ENCODE assay signal across 13 mouse cellular contexts in the genomic region with DNA sequence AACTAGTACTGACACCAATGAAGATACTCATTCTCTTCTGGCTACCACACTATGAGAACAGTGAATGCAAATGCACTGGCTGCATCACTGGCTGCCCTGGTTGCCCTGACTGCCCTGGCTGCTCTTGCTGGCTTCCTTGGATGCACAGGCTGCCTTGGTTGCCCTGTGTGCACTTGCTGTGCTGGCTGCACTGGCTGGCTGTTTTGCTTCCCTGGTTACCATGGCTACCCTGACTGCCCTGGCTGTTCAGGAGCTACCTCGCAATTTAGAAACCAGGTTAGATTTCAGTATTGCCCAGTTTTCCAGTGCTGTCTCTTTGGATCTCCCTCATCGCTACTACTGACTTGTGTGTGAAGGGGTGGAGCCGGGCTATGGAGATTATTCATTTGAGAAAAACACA.
DNase-seq lines count a peak whose midpoint lies in the region; ATAC-seq and TF ChIP-seq lines count a peak whose summit lies in the region.
"Had no signal": no experiment of that assay in that cellular context is flagged by ENCODE, and none has a peak within 500 bp of the region (broad histone marks: within the 10 kb centered on the region; RNA-seq: fewer than 3 reads in every experiment).

No protein-coding gene starts in this region.

- H3K9ac ChIP-seq in forebrain, postnatal 0 days: no peak overlapping the region
- H3K9ac ChIP-seq in forebrain, embryonic 13.5 days: no peak overlapping the region
- H3K9ac ChIP-seq in hindbrain, postnatal 0 days (replicated peaks; ENCODE audit: low read length): no peak overlapping the region

- TF ChIP-seq CTCF in forebrain, postnatal 0 days (IDR thresholded peaks at IDR 0.05; ENCODE audit: low read depth): no peak
- TF ChIP-seq CTCF in hindbrain, postnatal 0 days (IDR thresholded peaks at IDR 0.05; ENCODE audit: low read depth): no peak

- H3K4me3 ChIP-seq in forebrain, postnatal 0 days (ENCODE audit: low read depth, low read length): no peak overlapping the region
- H3K4me3 ChIP-seq in forebrain, embryonic 13.5 days: no peak overlapping the region
- no peak overlapping the region for H3K4me3 ChIP-seq in hindbrain, postnatal 0 days (ENCODE audit: low read length)
- H3K4me3 ChIP-seq: heart, adult 2 months had no signal

- H3K27ac ChIP-seq in forebrain, postnatal 0 days (ENCODE audit: low read depth, low read length): no peak overlapping the region
- no peak overlapping the region for H3K27ac ChIP-seq in forebrain, embryonic 13.5 days
- H3K27ac ChIP-seq in hindbrain, postnatal 0 days: no peak overlapping the region
- H3K27ac ChIP-seq: heart, adult 2 months had no signal

- H3K27me3 ChIP-seq in forebrain, postnatal 0 days (ENCODE audit: insufficient read depth, low read length): no peaks in the 10 kb centered on the region
- no peaks in the 10 kb centered on the region for H3K27me3 ChIP-seq in forebrain, embryonic 13.5 days
- no peaks in the 10 kb centered on the region for H3K27me3 ChIP-seq in hindbrain, postnatal 0 days (ENCODE audit: insufficient read depth, low read length)

- no peaks in the 10 kb centered on the region for H3K36me3 ChIP-seq in forebrain, postnatal 0 days (ENCODE audit: insufficient read depth)
- H3K36me3 ChIP-seq in forebrain, embryonic 13.5 days (ENCODE audit: poor library complexity, severe bottlenecking): no peaks in the 10 kb centered on the region
- H3K36me3 ChIP-seq in hindbrain, postnatal 0 days (ENCODE audit: insufficient read depth, low read length): no peaks in the 10 kb centered on the region

- DNase-seq in forebrain, postnatal 0 days: no peak
- peak; percentile 33 for DNase-seq in retina, postnatal 1 day
- DNase-seq in retina, embryonic 14.5 days (ENCODE audit: low spot score): no peak
- peak; percentile 36 for DNase-seq in hindbrain, postnatal 0 days (ENCODE audit: low spot score)
- DNase-seq in frontal cortex, postnatal 25 days (ENCODE audit: low spot score in 2 of 2): no peak
- no peak for DNase-seq in heart, adult 11 months
- DNase-seq: cerebellum, adult 2 months; heart, adult 2 months; kidney, postnatal 14 days; lung, adult 2 months; lung, postnatal 4 days; right cerebral cortex, postnatal 25 days had no signal

- no peaks in the 10 kb centered on the region for H3K4me1 ChIP-seq in forebrain, postnatal 0 days (ENCODE audit: insufficient read depth)
- peaks cover 3% of the 10 kb centered on the region; the same call in 1 of the 2 replicates for H3K4me1 ChIP-seq in forebrain, embryonic 13.5 days
- no peaks in the 10 kb centered on the region for H3K4me1 ChIP-seq in hindbrain, postnatal 0 days (ENCODE audit: insufficient read depth, low read length)

- no peak overlapping the region for H3K4me2 ChIP-seq in forebrain, postnatal 0 days (ENCODE audit: low read depth)
- no peak overlapping the region for H3K4me2 ChIP-seq in forebrain, embryonic 13.5 days
- no peak overlapping the region for H3K4me2 ChIP-seq in hindbrain, postnatal 0 days (ENCODE audit: low read depth, low read length)

- 64% methylated on average over 3 of the region's 3 CpGs for WGBS in forebrain, postnatal 0 days
- 65% methylated on average over 3 of the region's 3 CpGs for WGBS in forebrain, embryonic 13.5 days
- 62% methylated on average over 3 of the region's 3 CpGs for WGBS in hindbrain, postnatal 0 days

- ATAC-seq in forebrain, postnatal 0 days: peak; percentile 45; the same call in 1 of the 2 replicates
- ATAC-seq in forebrain, embryonic 13.5 days: no peak
- ATAC-seq in hindbrain, postnatal 0 days: 0 out of 2 replicates have a peak, but pooled peaks have one; percentile 29

- no peaks in the 10 kb centered on the region for H3K9me3 ChIP-seq in forebrain, postnatal 0 days (ENCODE audit: low read length)
- H3K9me3 ChIP-seq in forebrain, embryonic 13.5 days (replicated peaks): no peaks in the 10 kb centered on the region
- no peaks in the 10 kb centered on the region for H3K9me3 ChIP-seq in hindbrain, postnatal 0 days (ENCODE audit: low read length)

Comparison
In these comparisons a context has a peak if more than half of its experiments do, and no peak if none do; other contexts are left out.
1. DNase-seq: peak in retina, postnatal 1 day (single experiment) and hindbrain, postnatal 0 days (single experiment); none in forebrain, postnatal 0 days (single experiment), retina, embryonic 14.5 days (single experiment), frontal cortex, postnatal 25 days (0 of 2) and heart, adult 11 months (single experiment).